Mouse (Mus musculus) stomach, postnatal 0 days (tissue): ENCODE measurements around the gene Foxr1.

Source experiments
- CTCF ChIP-seq: IDR thresholded peaks from 2 replicates; pipeline ENCODE4 v1.5.1; 2016; ENCODE audit warnings: antibody characterized with exemption, low read depth, mild to moderate bottlenecking, moderate library complexity
- EP300 ChIP-seq: optimal IDR thresholded peaks from 2 replicates; pipeline ENCODE3; 2016; ENCODE audit warnings: antibody characterized with exemption

- TF ChIP-seq CTCF (peak; percentile 92), EP300 (no peak)
These were observed 36.6 kb upstream of the Foxr1 start for GRCm38 (mm10) chr9:44477339-44478228.
